Mouse (Mus musculus) megakaryocyte-erythroid progenitor cell, adult 5-6 weeks (primary cell): ENCODE results near the gene Ndufa6. TPM values are rescaled to one million over a fixed set of nuclear protein-coding genes. Genes with fewer than 3 reads are reported as not detected.
A peak's percentile ranks its signal among the peaks of the same experiment; 100 is the strongest.
"Not testable (repeated sequence)": the region's sequence is repeated elsewhere in the genome, so short reads cannot be mapped to it uniquely, and the experiment has no call there.

Source experiments
- ATAC-seq: replicated peaks from 2 replicates; pipeline ENCODE4 v1.8.0; 2016; ENCODE audit warnings: mild to moderate bottlenecking, inconsistent platforms; ENCODE audit not compliant: severe bottlenecking, poor library complexity, low FRiP score, low TSS enrichment
- total RNA-seq, 2 experiments: library from RNA; stranded (forward) in 1 of 2; stranded (reverse) in 1 of 2; fragments of 200-1000, 215-1000 nt in 1 of 2; fragments of >200 nt in 1 of 2; fragmentation: Nextera tagmentation in 1 of 2; gene quantifications; 2 replicates each; pipeline ENCODE4 v1.2.3; 2014 to 2017

Gene Ndufa6
- total RNA-seq, 2 experiments from 2014 or later = 71.1 to 274 TPM

DNA sequence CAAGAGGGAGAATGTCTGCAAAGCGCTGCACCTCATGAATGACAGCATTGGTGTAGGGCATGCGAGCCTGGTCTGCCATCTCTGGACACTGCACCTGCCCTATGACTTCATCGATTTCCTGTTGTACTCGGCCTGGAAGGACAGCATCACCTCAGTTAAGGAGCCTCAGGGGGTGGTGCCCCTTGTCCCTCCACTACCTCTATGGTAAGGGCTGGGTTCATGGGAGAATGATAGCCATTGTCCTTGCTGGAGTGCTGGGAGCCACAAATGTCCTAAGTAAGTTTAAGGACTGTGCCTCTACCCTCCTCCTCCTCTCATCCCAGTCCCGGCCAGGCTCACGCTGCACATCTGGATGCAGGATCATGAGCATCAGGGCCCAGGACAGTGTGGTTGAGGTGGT is 18.3 kb upstream of the Ndufa6 start:
- ATAC-seq = no peak

DNA sequence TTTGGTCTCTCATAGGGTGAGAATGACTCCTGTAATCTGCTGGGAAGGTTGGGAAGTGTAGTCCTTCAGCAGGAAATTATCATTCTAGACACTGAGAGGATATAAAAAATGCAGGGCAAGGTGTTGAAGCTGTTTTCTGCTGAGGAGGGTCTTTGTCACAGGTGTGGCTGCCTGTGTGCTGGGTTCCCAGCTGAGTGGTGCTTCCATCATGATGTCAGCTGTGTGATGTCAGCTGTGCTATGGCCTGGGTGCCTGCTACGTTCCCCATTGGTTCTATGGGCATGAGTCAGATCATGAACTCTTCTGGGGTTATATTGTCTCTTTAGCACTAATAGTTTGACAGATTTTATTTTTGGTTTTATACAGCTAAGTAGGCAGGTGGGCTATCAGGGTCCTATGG is 14.7 kb upstream of the Ndufa6 start:
- no peak for ATAC-seq

DNA sequence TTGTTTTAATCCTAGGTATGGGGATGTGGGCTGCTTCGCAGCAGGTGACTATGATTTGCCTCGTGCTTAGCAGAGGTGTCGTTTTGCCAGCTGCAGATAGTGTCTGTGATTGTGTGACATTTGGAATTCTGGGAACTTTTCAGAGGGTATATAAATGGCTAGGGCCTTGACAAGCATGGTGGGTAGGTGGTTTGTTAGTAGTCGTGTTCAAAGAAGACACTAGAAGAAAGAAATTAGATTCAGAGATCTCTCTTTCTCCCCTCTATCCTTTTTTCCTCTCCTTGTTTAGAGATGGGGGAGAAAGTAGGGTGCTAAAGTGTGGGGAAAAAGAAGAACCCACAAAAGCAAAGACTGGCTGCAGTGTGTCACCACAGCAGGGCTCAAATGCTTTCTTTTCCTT is 14.0 kb upstream of the Ndufa6 start:
- ATAC-seq = no peak

DNA sequence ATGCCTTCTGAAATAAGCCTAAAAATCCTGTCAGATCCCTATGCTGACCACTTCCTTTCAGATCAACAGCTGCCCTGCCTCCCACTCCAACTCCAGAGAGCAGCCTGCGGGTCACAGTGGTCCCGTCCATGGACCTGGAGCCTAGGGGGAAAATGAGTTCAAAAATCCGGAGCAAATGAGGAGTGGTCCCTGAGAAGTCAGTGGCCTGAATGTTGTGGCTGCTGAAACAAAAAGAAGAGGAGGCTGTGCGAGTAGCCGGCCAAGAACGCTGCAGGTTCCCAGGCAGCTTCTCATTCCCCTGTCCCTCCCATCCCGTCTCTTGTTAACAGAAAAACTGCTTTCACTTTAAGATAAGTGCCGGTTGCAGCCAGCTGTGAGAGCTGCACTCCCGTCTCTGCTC is 10.4 kb upstream of the Ndufa6 start:
- ATAC-seq = not testable (repeated sequence)

DNA sequence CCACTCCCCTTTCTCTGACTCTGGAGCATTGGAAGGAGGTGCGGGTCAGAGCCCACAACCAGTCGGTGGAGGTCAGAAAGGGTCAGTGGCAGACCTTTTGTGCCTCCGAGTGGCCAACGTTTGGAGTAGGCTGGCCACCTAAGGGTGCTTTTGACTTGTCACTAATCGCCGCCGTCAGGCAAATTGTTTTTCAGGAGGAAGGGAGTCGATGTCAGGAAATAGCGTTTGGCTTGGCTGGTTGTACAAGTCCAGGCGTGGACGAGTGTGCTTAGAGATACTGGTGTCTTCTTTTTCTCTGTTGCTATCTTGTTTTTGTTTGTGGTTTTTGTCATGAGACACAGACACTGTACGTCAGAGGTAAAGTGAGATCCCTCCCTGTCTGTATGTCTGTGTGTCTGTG is 9.7 kb upstream of the Ndufa6 start:
- not testable (repeated sequence) for ATAC-seq

DNA sequence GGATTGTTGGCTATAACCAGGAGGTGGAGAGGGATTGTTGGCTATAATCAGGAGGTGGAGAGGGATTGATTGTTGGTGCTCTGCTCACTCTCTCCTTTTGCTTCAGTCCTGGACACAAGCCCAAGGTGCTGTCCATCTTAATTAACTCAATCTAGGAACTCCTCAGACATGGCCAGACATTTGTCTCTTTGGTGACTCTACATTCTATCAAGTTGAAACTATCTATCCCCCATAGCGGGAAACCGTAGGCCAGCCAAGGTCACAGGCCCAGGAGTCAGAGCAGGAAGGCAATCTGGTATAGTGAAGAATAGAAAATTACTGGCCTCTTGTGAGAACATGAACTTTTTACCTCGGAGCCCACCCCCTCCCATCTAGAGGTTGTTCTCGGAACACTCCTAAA is 8.1 kb upstream of the Ndufa6 start:
- ATAC-seq = no peak

DNA sequence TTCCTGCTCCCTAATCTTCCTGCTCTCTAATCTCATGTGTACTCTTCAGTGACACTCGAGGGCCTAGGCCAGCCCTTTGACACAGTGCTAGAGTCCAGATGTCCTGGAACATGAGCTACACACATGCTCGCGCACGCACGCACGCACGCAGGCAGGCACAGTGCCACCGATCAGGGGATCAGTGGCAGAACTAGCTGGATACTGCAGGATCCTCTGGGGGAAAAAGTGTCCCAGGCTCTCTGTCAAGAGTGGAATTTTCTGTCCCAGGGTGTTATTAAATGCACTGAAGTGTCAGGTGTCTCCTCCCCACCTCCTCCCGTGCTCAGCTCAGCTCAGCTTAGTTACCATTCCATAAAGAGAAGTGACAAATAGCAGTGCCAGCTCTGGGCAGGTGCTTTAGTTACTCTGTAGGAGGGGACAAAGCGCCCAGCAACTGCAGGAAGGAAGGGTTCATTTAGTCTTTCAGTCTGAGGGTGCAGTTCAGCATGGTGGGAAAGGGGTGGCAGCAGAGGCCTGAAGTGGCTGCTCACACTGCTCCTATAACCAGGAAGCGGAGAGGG is 7.4 kb upstream of the Ndufa6 start:
- ATAC-seq = peak; percentile 85

DNA sequence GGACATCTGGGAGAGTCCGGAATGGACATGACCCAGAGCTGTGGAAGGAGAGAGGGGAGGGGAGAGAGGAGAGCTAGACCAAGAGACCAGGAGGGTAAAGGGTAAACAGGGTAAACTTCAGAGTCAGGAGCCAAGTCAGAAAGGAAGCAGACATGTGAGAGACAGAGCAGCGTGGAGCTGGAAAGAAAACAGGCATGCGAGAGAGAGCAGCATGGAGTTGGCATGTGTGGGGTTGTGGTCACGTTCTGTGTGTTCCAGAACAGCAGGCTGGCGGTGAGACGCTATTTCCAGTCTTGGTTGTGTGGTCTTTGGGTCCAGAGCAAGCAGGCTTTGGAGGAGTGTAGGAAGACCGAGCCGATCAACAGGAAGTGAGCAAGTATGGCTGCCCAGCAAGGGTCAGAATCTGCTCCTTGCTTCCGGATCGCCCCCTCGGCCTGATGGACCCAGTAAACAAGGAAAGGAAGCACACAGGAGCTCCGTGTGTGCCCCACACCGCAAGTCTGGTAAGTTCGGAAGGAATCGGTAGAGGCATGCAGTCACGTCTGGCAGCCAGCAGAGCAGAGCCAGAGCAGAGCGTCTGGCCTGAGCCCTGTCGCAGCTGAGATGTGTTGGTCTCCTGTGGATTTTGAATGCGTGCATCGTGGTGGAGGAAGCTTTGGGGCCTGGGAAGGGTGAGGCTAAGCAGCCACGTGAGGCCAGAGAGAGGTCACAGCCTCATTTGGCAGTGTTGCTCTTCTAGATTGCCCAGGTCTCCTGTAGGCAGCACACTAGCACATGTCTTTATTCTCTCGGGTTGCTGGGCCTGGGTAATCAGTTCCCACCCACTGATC is 4.5 kb upstream of the Ndufa6 start:
- ATAC-seq = no peak

DNA sequence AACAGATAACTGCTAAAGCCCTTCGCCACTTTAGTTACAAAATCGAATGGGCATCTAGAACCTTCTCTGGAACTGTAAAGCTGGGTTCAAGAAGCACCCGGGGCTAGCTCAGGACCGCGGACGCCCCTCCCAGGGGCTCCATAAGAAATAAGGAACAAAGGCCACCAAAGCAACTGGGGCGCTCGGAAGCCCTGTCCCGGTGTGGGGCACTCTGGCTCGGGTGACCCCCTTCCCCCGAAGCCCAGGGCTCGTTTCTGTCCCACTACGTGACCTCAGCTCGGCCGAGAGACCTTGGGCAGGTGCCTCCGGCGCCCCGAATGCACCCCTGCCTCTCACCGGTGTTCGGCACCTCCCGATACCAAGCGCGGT is 393 bp downstream of the Ndufa6 start:
- no peak for ATAC-seq

DNA sequence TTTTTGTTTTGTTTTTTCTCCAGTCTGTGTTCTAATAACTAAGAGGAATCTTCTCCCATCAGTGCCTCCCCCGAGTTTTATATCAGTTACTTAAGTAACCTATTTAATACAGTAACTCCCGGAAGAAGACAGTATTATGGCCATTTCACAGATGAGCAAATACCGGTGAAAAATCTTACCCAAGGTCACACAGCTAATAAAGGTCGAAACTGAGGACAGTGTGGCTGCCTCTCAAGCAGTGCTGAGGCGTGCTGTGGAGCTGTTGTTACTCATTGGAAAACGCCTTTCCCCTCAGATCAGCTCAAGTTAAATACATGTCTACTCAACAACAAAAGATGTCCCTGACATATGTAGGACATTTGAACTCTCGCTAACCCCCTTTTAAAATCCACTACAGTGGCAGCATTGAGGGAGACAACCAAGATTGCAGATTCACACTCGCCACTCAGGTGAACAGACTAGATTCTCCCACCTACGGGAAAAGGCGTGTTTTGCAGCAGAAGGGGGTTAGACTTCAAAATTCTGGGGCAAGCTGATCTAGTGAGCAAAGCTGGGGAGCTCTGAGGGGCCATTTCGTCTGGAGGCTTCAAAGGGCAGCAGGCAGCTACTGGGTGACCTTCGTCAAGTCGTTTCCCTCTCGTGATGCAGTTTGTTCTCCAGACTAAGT is 911 bp downstream of the Ndufa6 start:
- no peak for ATAC-seq

DNA sequence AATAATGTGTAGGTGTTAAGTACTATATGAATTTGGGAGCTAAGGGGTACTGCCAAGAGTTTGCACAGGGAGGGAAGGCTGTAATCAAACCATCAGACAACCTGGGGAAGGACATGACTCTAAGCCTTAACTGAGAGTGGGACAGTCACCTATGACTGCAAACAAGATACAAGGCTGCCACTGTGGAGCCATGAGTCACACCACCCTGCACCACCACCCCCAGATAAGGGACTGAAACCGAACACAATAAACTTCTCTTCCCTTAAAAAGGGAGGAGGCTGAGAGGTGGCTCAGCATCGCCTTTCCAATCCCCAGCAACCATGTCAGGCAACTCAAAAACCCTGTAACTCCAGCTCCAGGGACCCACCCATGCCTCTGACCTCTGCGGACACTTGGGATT is 2.6 kb downstream of the Ndufa6 start:
- peak; percentile 39 for ATAC-seq

DNA sequence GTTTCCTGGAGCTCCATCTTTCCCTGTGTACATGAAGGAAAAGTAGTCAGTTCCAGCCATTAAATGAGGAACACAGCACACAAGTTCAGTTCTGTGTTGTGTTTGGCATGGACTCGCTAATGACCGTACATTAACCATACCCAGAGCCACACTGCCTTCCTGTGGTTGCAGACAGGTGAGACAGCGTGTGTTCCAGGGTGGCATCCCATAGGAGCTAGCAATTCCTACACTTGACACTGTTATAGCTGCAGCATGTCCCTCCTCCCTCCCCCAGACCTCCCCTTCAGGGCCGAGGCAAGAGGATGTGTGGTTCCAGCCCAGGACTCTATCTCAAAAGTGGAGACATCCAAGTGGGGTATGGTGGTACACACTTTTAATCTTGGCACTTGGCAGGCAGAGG is 3.8 kb downstream of the Ndufa6 start:
- no peak for ATAC-seq

DNA sequence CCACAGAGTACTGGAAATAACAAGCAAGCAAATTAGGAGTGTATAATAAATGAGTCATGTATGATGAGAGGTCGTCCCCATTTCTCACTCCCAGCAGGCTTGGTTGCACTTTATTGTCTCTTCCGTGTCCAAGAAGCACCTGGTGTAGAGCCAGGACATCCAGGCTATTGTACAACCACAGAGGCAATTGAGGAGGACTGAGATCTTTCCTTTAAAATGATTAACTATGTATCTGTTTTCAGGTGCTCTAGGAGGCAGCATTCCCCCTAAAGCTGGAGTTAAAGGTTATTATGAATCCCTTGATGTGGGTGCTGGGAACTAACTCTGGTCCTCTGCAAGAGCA is 5.2 kb downstream of the Ndufa6 start:
- no peak for ATAC-seq

DNA sequence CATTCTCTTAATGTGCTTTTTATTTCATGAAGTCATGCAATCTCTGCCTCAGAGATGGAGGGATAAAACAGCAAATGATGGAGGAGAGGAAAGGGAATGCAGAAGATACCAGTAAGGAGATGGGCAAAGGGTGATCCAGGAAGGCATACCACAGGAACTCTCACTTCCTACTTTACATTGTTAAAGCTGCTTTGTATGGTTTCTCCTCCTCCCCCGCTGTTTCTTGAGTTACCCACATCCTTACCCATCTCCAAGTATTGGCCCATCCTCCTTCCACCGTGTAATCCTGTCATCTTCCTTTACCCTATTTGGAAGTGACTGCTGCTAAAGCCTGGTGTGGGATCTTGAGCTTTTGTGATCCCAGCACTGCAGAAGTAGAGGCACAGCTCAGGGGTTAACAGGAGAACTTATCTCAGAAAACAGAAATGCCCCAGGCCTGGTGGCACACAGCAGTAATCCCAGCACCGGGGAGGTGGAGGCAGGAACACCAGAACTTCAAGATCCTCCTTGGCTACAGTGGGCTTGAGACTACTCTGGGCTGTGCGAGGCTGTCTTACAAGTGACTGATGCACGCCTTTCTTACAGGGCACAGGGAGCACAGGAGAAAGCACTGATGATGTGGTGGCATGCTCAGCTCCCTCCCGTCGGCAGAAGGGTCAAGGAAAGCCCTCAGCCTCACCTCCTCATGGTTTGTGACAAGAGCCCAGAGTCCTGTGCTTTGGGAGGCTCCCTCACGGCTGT is 5.7 kb downstream of the Ndufa6 start:
- ATAC-seq = no peak

DNA sequence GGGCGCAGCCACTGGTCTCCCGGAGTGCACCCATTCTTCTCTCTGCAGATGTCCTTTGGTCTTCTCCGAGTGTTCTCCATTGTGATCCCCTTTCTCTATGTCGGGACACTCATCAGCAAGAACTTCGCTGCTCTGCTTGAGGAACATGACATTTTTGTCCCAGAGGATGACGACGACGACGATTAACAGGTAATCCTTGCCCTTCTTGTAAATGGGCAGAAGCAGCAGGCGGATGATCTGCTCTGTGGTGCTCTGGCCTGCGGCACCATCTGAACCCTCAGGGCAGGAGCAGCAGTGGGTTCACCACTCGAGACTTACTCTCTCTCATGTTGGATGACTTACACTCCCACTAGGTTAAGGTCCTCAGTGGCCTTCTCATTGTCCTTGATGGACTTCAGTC is 6.3 kb downstream of the Ndufa6 start:
- ATAC-seq = no peak

DNA sequence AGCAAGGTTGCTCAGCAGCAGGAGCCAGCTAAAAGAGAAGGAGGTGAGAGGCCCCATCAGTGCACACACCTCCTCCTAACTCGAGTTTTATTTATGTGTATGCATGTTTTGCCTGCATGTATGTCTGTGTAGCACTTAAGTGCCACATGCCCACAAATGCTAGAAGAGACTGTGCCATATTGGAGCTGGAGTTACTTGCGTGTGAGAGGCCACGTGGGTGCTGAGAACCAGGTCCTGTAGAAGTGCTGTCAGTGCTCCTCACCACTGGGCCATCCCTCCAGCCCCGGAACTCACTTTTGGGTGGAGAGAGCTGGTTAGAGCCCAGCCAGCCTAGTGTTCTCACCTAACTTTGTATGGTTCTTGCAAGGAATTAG is 6.8 kb downstream of the Ndufa6 start:
- no peak for ATAC-seq

DNA sequence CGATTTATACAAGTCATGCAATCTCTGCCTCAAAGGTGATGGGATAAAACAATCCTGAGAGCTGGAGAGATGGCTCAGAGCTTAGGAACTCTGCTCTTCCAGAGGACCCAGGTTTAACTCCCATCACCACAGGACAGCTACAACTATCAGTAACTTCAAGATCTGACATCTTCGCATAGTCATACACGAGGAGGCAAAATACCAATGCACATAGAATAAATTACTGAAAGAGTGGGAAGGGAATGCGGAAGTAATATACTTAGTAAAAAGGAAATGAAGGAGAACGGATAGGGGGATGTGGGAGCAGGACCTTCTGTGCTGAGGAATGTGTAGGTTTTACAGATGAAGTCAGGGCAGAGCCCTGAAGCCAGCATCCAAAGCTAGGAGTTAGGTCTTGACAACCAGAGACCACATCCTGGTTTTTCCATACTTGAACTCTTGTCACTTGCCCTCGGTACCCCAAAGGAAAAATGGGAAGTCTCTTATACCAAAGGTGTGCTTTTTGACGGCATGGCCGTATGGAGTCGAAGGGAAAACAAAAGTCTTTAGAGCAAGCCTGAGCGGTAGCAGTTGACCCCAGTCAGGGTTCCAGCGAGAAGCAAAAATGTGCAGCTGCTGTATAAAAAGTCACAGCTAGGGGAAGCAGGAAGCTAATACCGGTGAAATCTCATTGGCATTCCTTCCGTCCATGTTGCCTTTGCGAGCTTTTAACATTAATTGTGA is 7.4 kb downstream of the Ndufa6 start:
- ATAC-seq = no peak

DNA sequence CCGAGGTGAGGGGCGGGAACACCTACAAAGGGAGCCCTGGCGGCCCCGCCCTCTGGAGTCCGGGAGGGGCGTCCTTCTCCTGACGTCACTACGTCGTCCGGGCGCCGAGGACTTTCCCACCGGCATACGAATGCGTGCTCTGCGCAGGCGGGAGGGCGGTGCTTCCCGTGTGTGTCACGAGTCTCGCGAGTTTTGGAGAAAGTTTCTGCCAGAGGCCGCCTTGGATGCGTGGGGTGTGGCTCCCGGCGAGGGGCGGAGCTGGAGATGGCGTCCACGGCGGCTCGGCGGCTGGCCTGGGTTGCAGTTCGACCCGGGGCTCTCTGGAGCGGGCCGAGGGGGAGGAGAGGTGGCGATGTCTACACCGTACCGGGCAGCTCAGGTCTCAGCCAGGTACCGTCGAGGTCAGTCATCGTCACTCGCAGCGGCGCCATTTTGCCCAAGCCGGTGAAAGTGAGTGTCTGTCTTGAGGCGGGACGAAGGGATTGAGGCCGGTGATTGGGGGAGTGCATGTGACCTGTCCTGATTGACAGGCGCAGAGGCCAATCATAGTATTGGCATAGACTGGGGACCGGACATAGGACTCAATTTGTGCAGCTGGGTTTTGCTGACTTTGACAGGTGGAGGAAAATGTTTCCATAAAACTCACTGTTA is 8.2 kb downstream of the Ndufa6 start:
- peak; percentile 76 for ATAC-seq

DNA sequence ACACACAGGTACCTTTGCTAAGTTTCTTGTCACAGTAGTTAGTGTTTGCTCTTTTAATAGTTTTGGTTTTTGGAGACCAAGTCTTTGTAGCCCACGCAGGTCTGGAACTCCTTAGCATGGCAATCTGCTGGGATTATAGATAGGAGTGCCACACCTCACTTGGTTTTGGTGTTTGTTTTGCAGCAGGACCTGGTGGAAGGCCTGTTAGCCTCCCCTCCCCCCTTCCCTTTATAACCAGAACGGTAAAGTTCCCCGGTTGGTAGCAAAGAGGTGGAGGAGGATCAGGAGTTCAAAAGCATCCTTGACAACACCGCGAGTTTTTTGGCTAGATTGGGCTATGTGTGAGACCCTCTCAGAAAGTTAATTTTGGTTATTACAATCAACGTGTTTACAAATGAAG is 9.2 kb downstream of the Ndufa6 start:
- no peak for ATAC-seq
